In genomic region chr16:32594701-32595100, GRCm38 (mm10) we compare ENCODE assay signal across 27 mouse cellular contexts. TPM values are rescaled to one million over a fixed set of nuclear protein-coding genes. Genes with fewer than 3 reads are reported as not detected.
DNase-seq lines count a peak whose midpoint lies in the region; ATAC-seq and TF ChIP-seq lines count a peak whose summit lies in the region.
"Had no signal": no experiment of that assay in that cellular context is flagged by ENCODE, and none has a peak within 500 bp of the region (broad histone marks: within the 10 kb centered on the region; RNA-seq: fewer than 3 reads in every experiment).

No protein-coding gene starts in this region.

- H3K9me3 ChIP-seq in kidney, postnatal 0 days (replicated peaks; ENCODE audit: low read length) = no peaks in the 10 kb centered on the region
- H3K9me3 ChIP-seq: forebrain, embryonic 15.5 days; heart, embryonic 12.5 days; hindbrain, embryonic 10.5 days; hindbrain, embryonic 15.5 days; liver, embryonic 12.5 days had no signal

- H3K9ac ChIP-seq in kidney, postnatal 0 days (ENCODE audit: low read depth, low read length) = no peak overlapping the region
- H3K9ac ChIP-seq: forebrain, embryonic 15.5 days; heart, embryonic 12.5 days; hindbrain, embryonic 15.5 days; liver, embryonic 12.5 days; liver, postnatal 0 days had no signal

- no peak for ATAC-seq in kidney, postnatal 0 days (replicated peaks; ENCODE audit: low FRiP score, low read depth)
- peak; percentile 41 for ATAC-seq in granulocyte monocyte progenitor cell, adult 5-6 weeks (replicated peaks; ENCODE audit: poor library complexity, severe bottlenecking)
- no peak for ATAC-seq in cerebellum, adult (ENCODE audit: insufficient number of reproducible peaks, low FRiP score, low TSS enrichment)
- ATAC-seq: forebrain, embryonic 15.5 days; liver, embryonic 12.5 days; liver, postnatal 0 days; lung, postnatal 0 days; midbrain, embryonic 16.5 days had no signal

- no peaks in the 10 kb centered on the region for H3K36me3 ChIP-seq in kidney, postnatal 0 days (ENCODE audit: insufficient read depth, low read length)
- H3K36me3 ChIP-seq: forebrain, embryonic 15.5 days; heart, embryonic 12.5 days; hindbrain, embryonic 10.5 days; hindbrain, embryonic 15.5 days; liver, embryonic 12.5 days had no signal

- 45% methylated on average over 5 of the region's 5 CpGs for WGBS in kidney, postnatal 0 days

- H3K27ac ChIP-seq in kidney, postnatal 0 days = no peak overlapping the region
- H3K27ac ChIP-seq: forebrain, embryonic 15.5 days; heart, adult 2 months; hindbrain, embryonic 10.5 days; hindbrain, embryonic 15.5 days; layer of hippocampus, adult 2 months; liver, embryonic 12.5 days had no signal

- H3K4me3 ChIP-seq in kidney, postnatal 0 days (replicated peaks; ENCODE audit: low read depth, low read length) = no peak overlapping the region
- H3K4me3 ChIP-seq: forebrain, embryonic 15.5 days; gastrocnemius, adult 2 months; heart, adult 2 months; heart, embryonic 12.5 days; hindbrain, embryonic 10.5 days; hindbrain, embryonic 15.5 days; layer of hippocampus, adult 2 months; liver, embryonic 12.5 days had no signal

- no peak for TF ChIP-seq CTCF in kidney, postnatal 0 days (IDR thresholded peaks at IDR 0.05; ENCODE audit: low read depth)

- no peaks in the 10 kb centered on the region for H3K27me3 ChIP-seq in kidney, postnatal 0 days (ENCODE audit: insufficient read depth, low read length)
- H3K27me3 ChIP-seq: CH12.LX; forebrain, embryonic 15.5 days; heart, embryonic 12.5 days; hindbrain, embryonic 15.5 days had no signal

- DNase-seq in kidney, postnatal 0 days (ENCODE audit: low spot score) = peak; percentile 50
- DNase-seq in kidney, postnatal 36 days = no peak
- DNase-seq in thymus, postnatal 0 days (ENCODE audit: low spot score) = peak; percentile 49
- no peak for DNase-seq in lung, adult 18-20 months
- DNase-seq in heart, postnatal 4 days = no peak
- DNase-seq: cerebellum, adult 11-12 months; cerebellum, adult 9-11 months; gastrocnemius, postnatal 36 days; kidney, adult 18-20 months; kidney, postnatal 14 days; left cerebral cortex, postnatal 4 days; lung, postnatal 4 days; spleen, adult 18-20 months had no signal

- no peaks in the 10 kb centered on the region for H3K4me1 ChIP-seq in kidney, postnatal 0 days (replicated peaks; ENCODE audit: insufficient read depth, low read length)
- H3K4me1 ChIP-seq: forebrain, embryonic 15.5 days; hindbrain, embryonic 15.5 days had no signal

- H3K4me2 ChIP-seq in kidney, postnatal 0 days (ENCODE audit: low read length) = no peak overlapping the region
- H3K4me2 ChIP-seq: forebrain, embryonic 15.5 days; heart, embryonic 12.5 days; hindbrain, embryonic 15.5 days; liver, embryonic 12.5 days had no signal

RNA-seq across cellular contexts. Expression of gene Tfrc, which starts 14.0 kb away (rescaled TPM):
- 37.0 and 43.9 TPM in 2 replicates for polyA plus RNA-seq in kidney, postnatal 0 days (2015; fragmentation: Nextera tagmentation; extraction: Ambion mirVana)
- total RNA-seq in granulocyte monocyte progenitor cell, adult 5-6 weeks (2014; fragmentation: Nextera tagmentation) = 65.6 and 67.9 TPM in 2 replicates
- 105 and 142 TPM in 2 replicates for total RNA-seq in granulocyte monocyte progenitor cell, adult 5-6 weeks (2017)
- 40.0 and 43.4 TPM in 2 replicates for polyA plus RNA-seq in thymus, postnatal 0 days (2015; fragmentation: Nextera tagmentation; extraction: Ambion mirVana)
- 100 to 1,000 TPM; 139 to 148 TPM for total RNA-seq in heart, postnatal 4 days (2021)

RNA-seq across cellular contexts. Expression of gene Tnk2, which starts 49.0 kb away (rescaled TPM):
- polyA plus RNA-seq in kidney, postnatal 0 days (2015; fragmentation: Nextera tagmentation; extraction: Ambion mirVana) = 8.4 and 8.5 TPM in 2 replicates
- total RNA-seq in granulocyte monocyte progenitor cell, adult 5-6 weeks (2014; fragmentation: Nextera tagmentation) = 11.0 and 12.9 TPM in 2 replicates
- total RNA-seq in granulocyte monocyte progenitor cell, adult 5-6 weeks (2017) = 8.8 and 14.8 TPM in 2 replicates
- 20.1 and 23.5 TPM in 2 replicates for polyA plus RNA-seq in thymus, postnatal 0 days (2015; fragmentation: Nextera tagmentation; extraction: Ambion mirVana)
- total RNA-seq in heart, postnatal 4 days (2021) = 10 to 100 TPM; 38.4 to 49.9 TPM

Comparison
In these comparisons a context has a peak if more than half of its experiments do, and no peak if none do; other contexts are left out.
1. DNase-seq: peak in kidney, postnatal 0 days (single experiment) and thymus, postnatal 0 days (single experiment); none in kidney, postnatal 36 days (0 of 2), lung, adult 18-20 months (0 of 2) and heart, postnatal 4 days (single experiment).